Mouse (Mus musculus) central nervous system, embryonic 14 days (tissue): ENCODE measurements around the gene Gata1. TPM values are rescaled to one million over a fixed set of nuclear protein-coding genes. Genes with fewer than 3 reads are reported as not detected.

Experiments used
- polyA plus RNA-seq: library from polyadenylated mRNA; depleted of rRNA; stranded (reverse); fragments of >200 nt; gene quantifications from 2 replicates; pipeline ENCODE4 v1.2.3, GENCODE M21; 2012; rRNA removed

Gene Gata1
- polyA plus RNA-seq, result 0.33 and 0.34 TPM in 2 replicates

GRCm38 (mm10) chrX:7977892-7978291 lies at the start of gene Gata1:
TSS of gene Gata1 (minus strand) at chrX:7978071.

DNA sequence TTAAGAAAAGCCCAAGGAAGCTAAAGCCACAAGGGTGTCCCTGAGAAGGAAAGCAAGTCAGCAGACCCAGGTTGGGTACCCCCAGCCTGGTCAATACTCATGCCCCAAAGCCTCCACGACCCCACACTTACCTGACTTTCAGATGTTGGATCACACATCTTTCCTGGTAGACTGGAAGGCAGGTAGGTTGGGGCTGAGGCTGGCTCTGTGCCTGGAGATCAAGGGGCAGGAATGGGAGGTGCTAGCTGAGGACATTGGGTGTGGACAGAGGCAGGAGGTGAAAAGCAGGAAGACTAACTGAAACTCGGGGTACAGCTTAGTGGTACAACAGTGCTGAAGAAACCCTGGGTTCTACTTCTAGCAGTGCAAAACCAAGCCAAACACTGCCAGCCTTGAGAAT lies 40.4 kb upstream of the Gata1 start, which contains the start of gene Glod5:
TSS of gene Glod5 (minus strand) at position 207 of the 400 bp plus-strand sequence.

DNA sequence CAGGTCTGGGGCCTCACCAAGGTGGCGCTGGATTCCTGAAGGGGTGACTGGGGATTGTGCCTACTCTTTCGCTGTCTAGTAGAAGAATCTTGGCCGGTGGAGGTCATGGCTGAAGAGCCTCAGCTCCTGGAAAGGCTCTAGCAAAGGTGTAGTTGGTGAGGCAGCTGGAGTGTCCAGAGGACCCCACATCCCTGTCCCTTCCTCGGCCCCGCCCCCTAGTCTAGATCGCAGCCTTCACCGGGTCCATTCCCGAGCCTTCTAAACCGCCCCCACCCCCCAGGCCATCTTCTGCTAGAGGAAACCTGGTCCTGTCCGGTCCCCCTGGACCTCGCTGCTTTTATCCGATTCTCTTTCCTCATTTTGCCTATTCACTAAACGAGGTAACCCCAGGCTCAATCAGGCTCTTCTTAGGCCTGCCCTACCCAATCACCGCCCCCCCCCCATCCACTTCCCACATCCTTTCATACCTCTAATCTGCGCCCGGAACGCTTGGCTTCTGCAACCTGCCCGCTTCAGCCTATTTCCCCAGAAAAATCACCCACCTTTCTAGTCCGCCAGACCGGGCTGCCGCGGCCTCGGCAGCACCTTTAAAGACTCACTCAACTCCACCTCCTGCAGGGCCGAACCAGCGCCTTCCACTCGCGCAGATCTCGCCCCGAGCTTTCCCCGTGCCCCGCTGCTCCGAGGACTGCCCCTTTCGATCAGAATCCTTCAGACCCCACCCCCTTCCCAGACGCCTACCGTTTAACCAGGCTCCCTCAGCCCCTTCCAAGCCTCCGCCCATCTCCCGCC lies 30.6 kb downstream of the Gata1 start, which contains the start of gene Hdac6:
TSS of gene Hdac6 (minus strand) at position 782 of the 792 bp plus-strand sequence.

DNA sequence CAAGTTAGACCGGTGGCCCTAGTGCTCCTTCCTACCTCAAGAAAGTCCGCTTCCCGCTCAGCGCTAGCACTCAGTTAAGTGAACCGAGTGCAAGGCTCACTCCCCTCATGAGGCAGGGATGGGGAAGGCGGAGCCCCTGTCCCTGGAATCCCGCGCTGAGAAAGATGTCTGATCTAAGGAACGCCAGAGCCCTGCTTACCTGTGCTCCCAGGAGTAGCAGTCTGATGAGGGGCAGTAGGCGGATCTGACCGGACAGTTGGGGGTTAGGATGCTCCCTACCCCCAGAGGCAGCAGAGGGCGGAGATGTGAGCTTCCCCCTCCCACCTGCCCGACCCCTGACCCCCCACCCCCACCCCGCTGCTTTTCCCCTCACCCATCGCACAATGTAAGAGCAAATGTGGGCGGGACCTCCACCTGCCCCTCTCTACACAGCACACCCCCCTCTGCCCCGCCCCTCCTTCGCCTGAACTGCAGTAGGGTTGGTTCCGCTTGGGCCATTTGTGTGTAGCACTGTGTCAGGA lies 49.5 kb downstream of the Gata1 start, which contains the start of gene Eras:
TSS of gene Eras (minus strand) at position 338 of the 521 bp plus-strand sequence.

DNA sequence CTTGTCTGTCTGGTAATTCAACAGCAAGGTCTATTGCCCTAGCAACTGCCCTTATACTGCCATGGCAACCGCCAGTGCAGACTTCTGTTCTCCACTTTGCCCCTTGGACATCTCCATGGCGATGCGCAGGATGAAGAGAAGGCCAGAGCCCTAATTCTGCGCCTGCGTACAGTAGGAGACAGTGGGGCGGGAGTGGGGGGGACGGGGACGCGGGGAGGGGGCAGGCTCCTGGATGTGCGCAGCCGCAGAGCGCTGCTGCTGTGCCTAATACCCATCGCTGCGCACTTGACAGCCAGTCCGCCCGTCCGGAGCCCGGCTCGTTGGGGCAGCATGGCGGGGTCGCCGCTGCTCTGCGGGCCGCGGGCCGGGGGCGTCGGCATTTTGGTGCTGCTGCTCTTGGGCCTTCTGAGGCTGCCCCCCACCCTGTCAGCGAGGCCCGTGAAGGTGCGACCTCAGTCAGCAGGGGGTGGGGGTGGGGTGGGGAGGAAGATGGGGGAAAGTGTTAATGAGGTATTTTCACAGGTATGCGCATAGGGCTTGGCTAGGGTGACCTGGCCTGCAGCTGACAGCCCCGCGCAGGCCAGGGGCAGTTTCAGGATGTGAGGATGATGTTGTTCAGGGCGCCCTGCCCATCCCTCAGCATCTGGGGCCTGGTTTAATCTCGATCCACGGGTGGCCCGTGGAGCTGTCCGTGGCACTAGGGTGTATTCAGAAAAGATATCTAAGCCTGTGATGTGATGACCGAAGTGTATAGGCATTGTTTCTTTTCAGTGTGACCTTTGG lies 58.1 kb downstream of the Gata1 start, which contains the start of gene Pcsk1n:
TSS of gene Pcsk1n (plus strand) at position 222 of the 783 bp plus-strand sequence.

Other genes with a start within 250 kb of the Gata1 start
- 99.6 and 106 TPM in 2 replicates for gene Praf2, start 249.6 kb downstream of the Gata1 start, polyA plus RNA-seq
- gene Ccdc120, start 227.2 kb downstream of the Gata1 start, polyA plus RNA-seq, result 60.1 and 61.7 TPM in 2 replicates
- 17.1 and 19.2 TPM in 2 replicates for gene Tfe3, start 215.5 kb downstream of the Gata1 start, polyA plus RNA-seq
- 93.9 and 102 TPM in 2 replicates for gene Gripap1, start 188.3 kb downstream of the Gata1 start, polyA plus RNA-seq
- 4.7 and 5.3 TPM in 2 replicates for gene Kcnd1, start 155.8 kb downstream of the Gata1 start, polyA plus RNA-seq
- 59.6 and 60.4 TPM in 2 replicates for gene Otud5, start 136.7 kb downstream of the Gata1 start, polyA plus RNA-seq
- 19.7 and 20.8 TPM in 2 replicates for gene Pim2, start 99.8 kb downstream of the Gata1 start, polyA plus RNA-seq
- gene Slc35a2, start 94.0 kb downstream of the Gata1 start, polyA plus RNA-seq, result 41.6 and 47.2 TPM in 2 replicates
- gene Pqbp1, start 78.8 kb downstream of the Gata1 start, polyA plus RNA-seq, result 217 and 234 TPM in 2 replicates
- gene Timm17b, start 78.7 kb downstream of the Gata1 start, polyA plus RNA-seq, result 55.3 and 58.3 TPM in 2 replicates
- gene Gm10491, start 70.2 kb downstream of the Gata1 start, polyA plus RNA-seq, result not detected in 2 replicates
- not detected in 2 replicates for gene Gm10490, start 68.5 kb downstream of the Gata1 start, polyA plus RNA-seq
- 65.2 and 75.6 TPM in 2 replicates for gene Pcsk1n, start 58.2 kb downstream of the Gata1 start, polyA plus RNA-seq
- gene Eras, start 49.5 kb downstream of the Gata1 start, polyA plus RNA-seq, result 0.15 and 0.21 TPM in 2 replicates
- gene Hdac6, start 30.2 kb downstream of the Gata1 start, polyA plus RNA-seq, result 111 and 113 TPM in 2 replicates
- gene Glod5, start 40.4 kb upstream of the Gata1 start, polyA plus RNA-seq, result 0.26 and 0.44 TPM in 2 replicates
- gene Suv39h1, start 96.7 kb upstream of the Gata1 start, polyA plus RNA-seq, result 52.8 and 56.5 TPM in 2 replicates
- 1.0 and 1.1 TPM in 2 replicates for gene Was, start 112.4 kb upstream of the Gata1 start, polyA plus RNA-seq
- 193 and 209 TPM in 2 replicates for gene Wdr13, start 154.8 kb upstream of the Gata1 start, polyA plus RNA-seq
- gene Rbm3, start 167.8 kb upstream of the Gata1 start, polyA plus RNA-seq, result 462 and 530 TPM in 2 replicates
- 24.0 and 24.2 TPM in 2 replicates for gene Tbc1d25, start 198.1 kb upstream of the Gata1 start, polyA plus RNA-seq
- gene Ebp, start 215.4 kb upstream of the Gata1 start, polyA plus RNA-seq, result 20.1 and 22.0 TPM in 2 replicates
- 91.0 and 101 TPM in 2 replicates for gene Porcn, start 228.5 kb upstream of the Gata1 start, polyA plus RNA-seq